Mouse (Mus musculus) lung, adult 2 months (tissue): Measurements from ENCODE around the gene Ankub1. TPM values are rescaled to one million over a fixed set of nuclear protein-coding genes. Genes with fewer than 3 reads are reported as not detected.

Experiments used
- DNase-seq: peaks from one replicate; pipeline ENCODE4 v3.0.0; 2022
- H3K4me1 ChIP-seq: fragments of 200-500 bp; 2 replicates; pipeline ENCODE4 v1.6.1; 2011; ENCODE audit warnings: low read length; ENCODE audit not compliant: control insufficient read depth, insufficient read depth
- H3K4me3 ChIP-seq: fragments of 200-500 bp; replicated peaks from 2 replicates; pipeline ENCODE3; 2011; ENCODE audit warnings: low read depth, mild to moderate bottlenecking, control low read depth, low read length; ENCODE audit errors: extremely low read depth
- CTCF ChIP-seq: fragments of 200-500 bp; IDR thresholded peaks from 2 replicates; pipeline ENCODE4 v1.5.1; 2011; ENCODE audit warnings: mild to moderate bottlenecking, low read length, control low read depth; ENCODE audit not compliant: insufficient read depth
- POLR2A ChIP-seq: fragments of 200-500 bp; IDR thresholded peaks from 2 replicates; pipeline ENCODE4 v1.6.1; 2011; ENCODE audit warnings: low read depth, mild to moderate bottlenecking, control low read depth, low read length, borderline replicate concordance; ENCODE audit errors: extremely low read depth
- WGBS: fragments of 180-500 bp; shearing (Covaris S2); methylation state at CpG from one replicate; pipeline ENCODE4 v1.1.7; 2018; 5-methylcytosine and 5-hydroxymethylcytosine counted together
- polyA plus RNA-seq: library from polyadenylated mRNA; depleted of rRNA; stranded (reverse); fragments of >200 nt; gene quantifications from 2 replicates; pipeline ENCODE4 v1.2.3, GENCODE M21; 2012

Ankub1 gene
- polyA plus RNA-seq, 1 experiment, result 0.51 TPM

- WGBS, result under 1% methylated on average over 42 of the region's 42 CpGs
These were observed 41.3 kb downstream of the Ankub1 start, which contains the start of gene Commd2 for GRCm38 (mm10) chr3:57651231-57651864. Gene Commd2, minus strand, starts transcription at chr3:57651715.

DNA sequence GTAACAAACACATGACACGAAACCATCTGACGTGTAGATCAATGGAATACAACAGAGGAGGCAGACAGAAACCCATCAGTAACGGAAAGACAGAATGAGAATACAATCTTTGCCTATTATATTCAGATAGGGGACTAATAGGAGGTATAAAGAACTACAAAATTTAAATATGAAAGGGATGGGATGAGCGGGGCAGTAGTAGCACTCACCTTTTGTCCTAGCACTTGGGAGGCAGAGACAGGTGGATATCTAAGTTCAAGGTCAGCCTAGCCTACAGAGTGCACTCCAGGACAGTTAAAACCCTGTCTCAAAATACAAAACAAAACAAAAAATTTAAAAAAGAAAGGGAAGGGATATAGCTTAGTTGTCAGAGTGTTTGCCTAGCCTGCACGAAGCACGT is 49.4 kb downstream of the Ankub1 start:
- no peak for TF ChIP-seq CTCF
- TF ChIP-seq POLR2A, result no peak
- DNase-seq, result no peak
- no peaks in the 10 kb centered on the region for H3K4me1 ChIP-seq
- WGBS, result 95% methylated on average over 6 of the region's 6 CpGs
- no peak overlapping the region for H3K4me3 ChIP-seq

More at GRCm38 (mm10) chr3:57651231-57651864, 41.3 kb downstream of the Ankub1 start, which contains the start of gene Commd2:
- Histone ChIP-seq H3K4me3 (peak within 1 kb of the TSS; percentile 99), H3K4me1 (peaks cover 2% of the 10 kb centered on the region)
- DNase-seq, result peak; percentile 94
- TF ChIP-seq POLR2A, result peak; percentile 85; the same call in 1 of the 2 replicates
- no peak for TF ChIP-seq CTCF

DNA sequence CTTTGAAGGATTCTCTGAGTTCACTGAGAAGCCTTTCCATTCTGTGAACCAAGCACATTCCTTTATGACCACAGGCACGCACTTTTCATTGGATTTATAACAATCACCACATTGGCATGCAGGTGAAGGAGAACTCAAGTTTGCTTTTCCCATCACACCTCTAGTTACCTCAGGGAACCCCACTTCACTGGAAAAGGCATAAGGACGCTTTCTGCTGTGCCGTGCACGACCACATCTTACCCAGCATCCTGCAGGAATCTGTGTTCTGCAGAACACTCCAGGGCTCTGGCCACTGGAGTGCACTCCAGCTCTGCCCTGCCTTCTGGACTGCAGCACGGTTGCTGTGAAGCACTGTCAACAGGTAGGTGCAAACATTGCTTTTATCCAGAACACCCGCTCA is 55.0 kb downstream of the Ankub1 start:
- TF ChIP-seq CTCF (peak; percentile 27; the same call in 1 of the 2 replicates), POLR2A (peak; percentile 42; the same call in 1 of the 2 replicates)
- WGBS, result 54% methylated on average over 6 of the region's 6 CpGs
- Histone ChIP-seq H3K4me1 (peaks cover 5% of the 10 kb centered on the region), H3K4me3 (no peak overlapping the region)
- peak; percentile 64 for DNase-seq

GRCm38 (mm10) chr3:57634763-57635487 is 57.7 kb downstream of the Ankub1 start:
- DNase-seq, result no peak
- TF ChIP-seq POLR2A (no peak), CTCF (no peak)
- Histone ChIP-seq H3K4me3 (no peak overlapping the region), H3K4me1 (peaks cover 5% of the 10 kb centered on the region)
- 72% methylated on average over 3 of the region's 3 CpGs for WGBS

- Histone ChIP-seq H3K4me3 (peak overlapping the region; percentile 55), H3K4me1 (no peaks in the 10 kb centered on the region)
- no peak for TF ChIP-seq CTCF
- TF ChIP-seq POLR2A, result no peak
- 65% methylated on average over 11 of the region's 11 CpGs for WGBS
- peak; percentile 26 for DNase-seq
These were observed 65.6 kb downstream of the Ankub1 start for GRCm38 (mm10) chr3:57626954-57627513.

DNA sequence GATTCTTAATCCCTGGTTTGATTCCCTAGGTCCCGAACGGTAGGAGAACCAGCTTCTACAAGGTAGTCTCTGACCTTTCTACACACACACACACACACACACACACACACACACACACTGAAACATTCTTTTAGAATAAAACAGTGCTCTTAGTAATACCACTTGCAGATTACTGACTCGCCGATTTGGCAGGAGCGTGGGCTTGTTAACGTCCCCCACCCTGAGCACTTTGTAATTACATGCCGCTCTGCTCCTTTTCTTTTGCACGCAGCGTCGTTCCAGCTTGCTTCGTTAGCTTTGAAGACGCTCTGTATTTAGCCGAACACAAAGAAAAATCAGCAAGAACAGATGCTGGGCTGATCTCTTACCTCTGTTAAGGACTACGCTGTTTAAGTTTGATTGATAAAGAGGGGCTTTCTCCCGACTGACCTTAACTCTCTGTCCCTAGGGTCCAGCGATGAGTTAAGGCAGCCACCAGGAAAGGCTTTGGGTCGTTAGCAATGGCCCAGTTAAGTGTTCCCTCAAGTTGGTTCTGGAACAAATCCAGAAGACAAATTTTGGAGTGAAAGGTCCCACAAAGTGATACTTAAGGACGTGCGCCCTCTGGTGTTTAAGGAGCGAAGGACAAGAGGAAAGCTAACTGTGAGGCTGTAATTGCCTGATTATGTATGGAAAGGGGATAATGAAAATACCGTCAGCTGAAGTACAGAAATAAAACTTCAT is 67.2 kb downstream of the Ankub1 start:
- WGBS, result 28% methylated on average over 21 of the region's 21 CpGs
- DNase-seq, result peak; percentile 76
- TF ChIP-seq POLR2A (no peak), CTCF (no peak)
- Histone ChIP-seq H3K4me3 (peak overlapping the region; percentile 42), H3K4me1 (no peaks in the 10 kb centered on the region)

DNA sequence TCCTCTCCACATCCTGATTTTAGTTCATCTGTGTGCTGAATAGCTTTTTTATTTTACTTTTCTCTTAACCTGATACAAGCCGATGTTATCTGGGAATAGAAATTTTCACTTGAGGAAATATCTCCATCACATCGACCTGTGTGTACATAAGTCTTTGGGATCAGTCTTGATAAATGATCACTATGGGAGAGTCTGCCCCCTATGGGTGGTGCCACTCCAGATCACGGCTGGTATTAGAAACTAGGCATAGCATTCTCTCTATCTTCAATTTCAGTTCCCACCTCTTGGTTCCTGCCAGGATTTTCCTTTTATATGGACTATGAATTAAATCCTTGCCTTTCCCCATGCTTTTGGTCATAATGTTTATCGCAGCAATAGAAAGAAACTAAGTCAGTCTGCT is 72.9 kb downstream of the Ankub1 start:
- no peaks in the 10 kb centered on the region for H3K4me1 ChIP-seq
- DNase-seq, result no peak
- 55% methylated on average over 4 of the region's 4 CpGs for WGBS
- H3K4me3 ChIP-seq, result no peak overlapping the region
- peak; percentile 44; the same call in 1 of the 2 replicates for TF ChIP-seq CTCF
- no peak for TF ChIP-seq POLR2A

GRCm38 (mm10) chr3:57615652-57616051 is 76.9 kb downstream of the Ankub1 start:
- Histone ChIP-seq H3K4me1 (no peaks in the 10 kb centered on the region), H3K4me3 (no peak overlapping the region)
- TF ChIP-seq CTCF, result no peak
- TF ChIP-seq POLR2A, result no peak
- no peak for DNase-seq
- 81% methylated on average over 4 of the region's 4 CpGs for WGBS

- no peaks in the 10 kb centered on the region for H3K4me1 ChIP-seq
- WGBS, result 44% methylated on average over 3 of the region's 3 CpGs
- TF ChIP-seq POLR2A, result no peak
- no peak for TF ChIP-seq CTCF
- no peak overlapping the region for H3K4me3 ChIP-seq
- DNase-seq, result no peak
These were observed 80.1 kb downstream of the Ankub1 start for GRCm38 (mm10) chr3:57612430-57612997.
